ENCODE assay signal across 10 mouse cellular contexts in genomic region chr17:44530000-44530399, GRCm38 (mm10).
DNase-seq lines count a peak whose midpoint lies in the region; ATAC-seq and TF ChIP-seq lines count a peak whose summit lies in the region.
"Had no signal": no experiment of that assay in that cellular context is flagged by ENCODE, and none has a peak within 500 bp of the region (broad histone marks: within the 10 kb centered on the region; RNA-seq: fewer than 3 reads in every experiment).

No protein-coding gene starts in this region.

- H3K36me3 ChIP-seq in heart, adult 2 months (ENCODE audit: control insufficient read depth, insufficient read depth, low read length), result no peaks in the 10 kb centered on the region
- no peaks in the 10 kb centered on the region for H3K36me3 ChIP-seq in lung, embryonic 14.5 days (ENCODE audit: insufficient read depth)
- H3K36me3 ChIP-seq: embryonic facial prominence, embryonic 12.5 days had no signal

- H3K79me2 ChIP-seq in heart, adult 2 months (replicated peaks; ENCODE audit: control insufficient read depth, insufficient read depth, low read length), result no peaks in the 10 kb centered on the region

- 73% methylated on average over 6 of the region's 6 CpGs for WGBS in heart, adult 2 months
- 65% methylated on average over 6 of the region's 6 CpGs for WGBS in lung, embryonic 14.5 days

- peaks cover 2% of the 10 kb centered on the region; the same call in 1 of the 2 replicates for H3K27me3 ChIP-seq in heart, adult 2 months (ENCODE audit: control insufficient read depth, insufficient read depth, low read length)
- H3K27me3 ChIP-seq in lung, embryonic 14.5 days (ENCODE audit: insufficient read depth, low read length), result no peaks in the 10 kb centered on the region
- H3K27me3 ChIP-seq: embryonic facial prominence, embryonic 12.5 days had no signal

- H3K4me1 ChIP-seq in heart, adult 2 months (ENCODE audit: control insufficient read depth, insufficient read depth, low read length), result no peaks in the 10 kb centered on the region
- H3K4me1 ChIP-seq in lung, embryonic 14.5 days (ENCODE audit: insufficient read depth), result no peaks in the 10 kb centered on the region

- TF ChIP-seq CTCF in heart, adult 2 months (IDR thresholded peaks at IDR 0.05), result peak; percentile 42
- peak; percentile 48 for TF ChIP-seq CTCF in lung, embryonic 14.5 days (IDR thresholded peaks at IDR 0.05; ENCODE audit: low read depth)

- no peak overlapping the region for H3K4me3 ChIP-seq in heart, adult 2 months
- H3K4me3 ChIP-seq in lung, embryonic 14.5 days (ENCODE audit: low read depth, low read length), result no peak overlapping the region
- H3K4me3 ChIP-seq: embryonic facial prominence, embryonic 12.5 days had no signal

- TF ChIP-seq EP300 in heart, adult 2 months (IDR thresholded peaks at IDR 0.05; ENCODE audit: insufficient read depth, low read depth, low read length), result no peak

- H3K9ac ChIP-seq in heart, adult 2 months (ENCODE audit: low read depth, low read length), result no peak overlapping the region
- H3K9ac ChIP-seq in lung, embryonic 14.5 days, result no peak overlapping the region
- H3K9ac ChIP-seq: embryonic facial prominence, embryonic 12.5 days had no signal

- no peak for ATAC-seq in lung, embryonic 14.5 days (ENCODE audit: insufficient read depth)

- no peak for TF ChIP-seq POLR2A in heart, adult 2 months (IDR thresholded peaks at IDR 0.05; ENCODE audit: insufficient read depth, low read depth, low read length)

- no peak overlapping the region for H3K4me2 ChIP-seq in lung, embryonic 14.5 days
- H3K4me2 ChIP-seq: embryonic facial prominence, embryonic 12.5 days had no signal

- intact Hi-C loops in heart, adult 2 months (cut with DNase I), result no loop called here
- intact Hi-C loops in heart, postnatal 14 days (cut with DNase I), result no loop called here
- intact Hi-C loops in gastrocnemius, postnatal 36 days (cut with DNase I), result loop anchor here (10.0 kb wide), 1 partner anchor 205 kb away; no protein-coding TSS in a partner anchor

- H3K9me3 ChIP-seq in lung, embryonic 14.5 days (ENCODE audit: low read depth, low read length), result peaks cover 3% of the 10 kb centered on the region; the same call in 1 of the 2 replicates
- H3K9me3 ChIP-seq: embryonic facial prominence, embryonic 12.5 days had no signal

- no peak overlapping the region for H3K27ac ChIP-seq in heart, adult 2 months
- H3K27ac ChIP-seq in lung, embryonic 14.5 days (ENCODE audit: low read depth), result no peak overlapping the region
- H3K27ac ChIP-seq: macrophage had no signal

- DNase-seq in heart, adult 2 months, result no peak
- DNase-seq in heart, postnatal 14 days, result no peak
- DNase-seq in 416B (ENCODE audit: low read depth), result peak; percentile 46
- peak; percentile 37 to 42 for DNase-seq in adrenal gland, adult 18-20 months (ENCODE audit: low spot score in 2 of 2)
- DNase-seq in lung, embryonic 14.5 days, result peak; percentile 14
- no peak for DNase-seq in urinary bladder, postnatal 10 days (ENCODE audit: low spot score)
- DNase-seq in ovary, adult 18-20 months (ENCODE audit: low spot score), result no peak
- DNase-seq in gastrocnemius, postnatal 36 days, result no peak

Comparison
In these comparisons a context has a peak if more than half of its experiments do, and no peak if none do; other contexts are left out.
1. DNase-seq: peak in 416B (single experiment), adrenal gland, adult 18-20 months (2 of 2) and lung, embryonic 14.5 days (single experiment); none in heart, adult 2 months (0 of 2), heart, postnatal 14 days (0 of 2), urinary bladder, postnatal 10 days (single experiment), ovary, adult 18-20 months (single experiment) and gastrocnemius, postnatal 36 days (0 of 2).